Mouse (Mus musculus) myocyte (in vitro differentiated cells): ENCODE data around the gene Krit1.

Experiments
- MYOD1 ChIP-seq, 3 experiments: IDR thresholded peaks; one replicate each; pipeline ENCODE4 v1.6.1; 2011; ENCODE audit warnings: control low read depth in 2 of 3, low read depth in 2 of 3, mild to moderate bottlenecking in 2 of 3, moderate library complexity in 1 of 3; ENCODE audit not compliant: insufficient read length in 2 of 3, control insufficient read depth in 1 of 3
- POLR2A ChIP-seq: IDR thresholded peaks from one replicate; pipeline ENCODE4 v1.6.1; 2011; ENCODE audit warnings: low read depth, mild to moderate bottlenecking, control low read depth, moderate library complexity; ENCODE audit not compliant: insufficient read length
- TCF12 ChIP-seq: IDR thresholded peaks from one replicate; pipeline ENCODE4 v1.6.1; 2011; ENCODE audit warnings: mild to moderate bottlenecking, control low read depth; ENCODE audit not compliant: poor library complexity, insufficient read depth, severe bottlenecking

DNA sequence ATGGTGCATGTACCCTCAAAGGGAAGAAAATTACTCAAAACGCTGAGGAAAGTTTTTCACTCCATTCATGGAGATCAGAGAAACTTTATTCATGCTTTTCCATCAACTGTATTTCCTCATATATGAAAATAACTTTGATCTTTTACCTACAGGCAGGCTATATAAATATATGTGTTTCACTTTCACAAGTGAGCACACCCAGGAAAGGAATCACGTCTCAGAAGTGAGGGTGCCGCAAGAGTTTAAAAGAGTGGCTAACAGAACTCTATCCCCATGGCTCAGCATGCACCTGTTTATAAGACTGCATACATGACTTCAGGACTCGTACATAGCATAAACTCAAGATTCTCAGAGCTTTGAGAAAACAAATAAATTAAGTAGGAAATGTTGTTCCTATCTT lies 2.1 kb upstream of the Krit1 start:
- TF ChIP-seq MYOD1 (IDR thresholded peaks at IDR 0.05; ENCODE audit: control insufficient read depth in 1 of 3, insufficient read length in 2 of 3, low read depth in 2 of 3) (no peak), TCF12 (no peak), POLR2A (no peak)
